Mouse (Mus musculus) bone marrow macrophage, adult 2 months (primary cell): ENCODE measurements at regions not wholly inside any gene's neighbourhood (a gene's known extent, or its start where the extent isn't known, plus 50 kb on each side); places are given as distances from the start of the nearest gene placed in this dataset.

ENCODE experiments used
- CTCF ChIP-seq: IDR thresholded peaks from 2 replicates; pipeline ENCODE4 v1.5.1; 2012; ENCODE audit warnings: low read depth, mild to moderate bottlenecking, low read length, moderate library complexity
- POLR2A ChIP-seq: IDR thresholded peaks from 2 replicates; pipeline ENCODE4 v1.6.1; 2012; ENCODE audit warnings: mild to moderate bottlenecking, low read depth, low read length, borderline replicate concordance

DNA sequence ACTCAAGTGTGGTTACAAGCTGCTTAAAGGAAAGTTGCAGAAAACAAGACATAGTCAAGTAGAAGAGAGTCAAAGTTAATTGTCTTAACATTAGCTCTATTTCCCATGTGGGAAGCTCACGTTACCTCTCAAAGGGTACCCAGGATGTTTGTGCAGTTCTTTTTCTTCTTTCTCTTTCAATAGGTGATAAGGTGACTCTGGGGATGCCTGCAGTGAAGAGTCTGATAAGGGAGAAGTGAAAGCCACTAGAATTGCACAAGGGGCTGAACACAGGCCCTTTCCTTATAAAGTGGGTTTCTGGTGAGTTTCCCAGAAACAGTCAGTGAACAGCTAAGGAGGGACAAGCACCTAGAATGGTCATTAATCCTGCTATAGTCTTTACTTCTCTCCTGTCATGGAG lies 98.6 kb upstream of the Slc4a7 start:
- TF ChIP-seq CTCF (no peak), POLR2A (no peak)
